Mouse (Mus musculus) cerebellum, adult 9-10 months (tissue): ENCODE measurements around the gene Ccdc115.

Source experiments
- DNase-seq: peaks from one replicate; pipeline ENCODE4 v3.0.0; 2022

Ccdc115 gene

GRCm38 (mm10) chr1:34437366-34437765 lies 2.1 kb downstream of the Ccdc115 start:
- peak; percentile 37 for DNase-seq

- DNase-seq, result no peak
Observed at GRCm38 (mm10) chr1:34436374-34436773, 3.1 kb downstream of the Ccdc115 start.

GRCm38 (mm10) chr1:34435371-34436120 lies 3.9 kb downstream of the Ccdc115 start:
- peak; percentile 48 for DNase-seq

DNA sequence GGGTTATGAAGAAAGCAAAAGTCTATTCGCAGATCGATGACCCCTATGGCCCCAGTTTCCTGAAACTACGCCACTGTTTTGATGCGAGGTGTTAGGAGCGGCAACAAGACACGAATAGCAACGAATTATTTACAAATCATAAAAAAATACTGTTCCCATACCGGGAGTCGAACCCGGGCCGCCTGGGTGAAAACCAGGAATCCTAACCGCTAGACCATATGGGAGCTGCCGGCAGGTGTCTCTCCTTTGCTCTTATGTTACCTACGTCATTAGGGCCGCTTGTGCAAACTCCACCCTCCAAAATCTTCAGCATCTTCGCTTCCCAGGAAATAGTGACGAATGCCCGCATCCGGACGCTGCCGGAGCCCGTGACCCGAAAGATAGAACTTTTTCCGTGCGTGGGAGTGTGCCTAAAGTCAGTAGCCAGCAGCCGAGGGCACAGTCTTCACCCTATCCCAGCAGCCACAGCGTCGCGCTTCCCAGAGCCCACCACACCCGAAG lies 4.8 kb downstream of the Ccdc115 start:
- DNase-seq, result peak; percentile 97

DNA sequence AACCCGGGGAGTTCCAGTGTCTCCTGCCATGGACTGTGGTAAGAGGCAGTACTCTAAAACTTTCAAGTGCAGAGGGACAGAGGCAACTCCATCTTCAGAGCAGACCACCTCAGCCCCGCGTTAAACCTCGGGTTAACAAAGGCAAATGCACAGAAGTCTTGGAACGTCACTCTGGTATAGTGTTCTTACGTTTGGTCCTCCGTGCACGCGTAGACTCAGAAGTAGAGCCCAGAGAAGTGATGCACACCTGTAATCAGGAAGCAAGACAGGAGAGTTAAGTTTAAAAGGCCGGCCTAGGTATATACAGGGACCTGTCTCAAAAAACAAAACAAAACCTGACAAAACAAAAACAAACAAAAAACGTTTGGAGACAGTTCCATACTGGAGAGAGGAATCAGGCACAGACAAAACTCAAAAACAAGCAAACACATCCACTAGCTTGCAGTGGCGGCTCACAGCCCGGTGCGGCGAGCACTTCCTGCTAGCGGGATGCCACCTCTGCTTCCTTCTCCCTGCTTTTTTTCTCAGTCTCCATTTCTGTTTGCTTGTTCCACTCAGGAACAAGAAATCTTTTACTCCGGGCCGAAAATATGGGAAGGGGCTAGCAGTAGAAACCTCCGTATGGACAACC lies 5.5 kb downstream of the Ccdc115 start:
- peak; percentile 58 for DNase-seq

GRCm38 (mm10) chr1:34432776-34433481 lies 6.5 kb downstream of the Ccdc115 start:
- peak; percentile 48 for DNase-seq

GRCm38 (mm10) chr1:34432411-34432775 lies 7.1 kb downstream of the Ccdc115 start:
- peak; percentile 65 for DNase-seq

- DNase-seq, result no peak
Observed at GRCm38 (mm10) chr1:34431431-34431830, 8.0 kb downstream of the Ccdc115 start.

- no peak for DNase-seq
Observed at GRCm38 (mm10) chr1:34430981-34431380, 8.5 kb downstream of the Ccdc115 start.

- no peak for DNase-seq
Observed at GRCm38 (mm10) chr1:34429281-34429680, 10.2 kb downstream of the Ccdc115 start.

- DNase-seq, result no peak
Observed at GRCm38 (mm10) chr1:34428466-34428865, 11.0 kb downstream of the Ccdc115 start.

- peak; percentile 47 for DNase-seq
Observed at GRCm38 (mm10) chr1:34399182-34399953, 40.1 kb downstream of the Ccdc115 start.

DNA sequence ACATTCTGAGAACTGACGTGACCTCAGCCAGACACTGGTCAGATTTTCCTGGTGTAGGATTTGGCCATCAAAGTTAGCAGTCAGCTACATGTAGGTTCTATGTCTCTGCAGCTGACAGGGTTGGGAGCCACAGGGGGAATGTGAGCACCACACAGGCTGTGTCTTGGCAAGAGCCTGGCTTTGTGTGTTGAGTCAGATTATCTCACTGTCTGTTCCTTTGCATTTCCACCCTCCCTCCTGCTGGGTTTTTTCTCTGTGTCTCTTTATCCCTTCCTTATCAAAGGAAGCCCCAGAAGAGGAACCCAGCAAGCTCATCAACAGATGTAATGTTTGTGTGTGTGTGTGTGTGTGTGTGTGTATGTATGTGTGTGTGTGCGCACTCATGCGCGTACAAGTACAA lies 43.2 kb downstream of the Ccdc115 start:
- DNase-seq, result no peak

DNA sequence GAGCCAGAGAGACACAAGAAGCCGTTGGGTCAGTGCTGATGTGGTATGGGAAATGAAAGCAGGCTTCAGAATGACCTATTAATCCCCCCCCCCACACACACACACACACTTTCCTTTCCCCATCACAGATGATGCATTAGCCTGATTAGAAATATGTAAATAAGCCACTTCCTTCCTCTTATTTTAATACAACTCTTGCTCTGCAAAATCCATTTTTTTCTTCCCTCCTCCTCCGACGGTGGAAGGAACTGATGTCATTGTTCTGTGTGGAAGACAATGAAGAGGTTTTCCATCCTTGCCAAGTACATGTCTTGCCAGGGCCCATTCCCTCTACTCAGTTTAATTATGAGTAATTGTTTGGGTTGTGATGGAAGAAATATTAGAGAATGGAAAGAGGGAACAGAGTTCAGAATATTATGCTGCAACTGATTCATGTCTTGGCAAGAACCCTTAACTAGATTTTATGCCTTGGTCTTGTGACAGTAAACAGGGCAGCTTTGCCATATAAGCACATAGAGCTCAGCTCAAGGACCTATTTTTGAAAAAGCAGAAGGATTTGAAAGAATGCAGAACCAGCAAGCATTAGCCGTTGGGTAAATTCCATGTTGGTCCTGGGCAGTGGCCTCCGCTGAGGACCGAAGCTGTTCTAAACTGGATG lies 50.1 kb downstream of the Ccdc115 start:
- no peak for DNase-seq

DNA sequence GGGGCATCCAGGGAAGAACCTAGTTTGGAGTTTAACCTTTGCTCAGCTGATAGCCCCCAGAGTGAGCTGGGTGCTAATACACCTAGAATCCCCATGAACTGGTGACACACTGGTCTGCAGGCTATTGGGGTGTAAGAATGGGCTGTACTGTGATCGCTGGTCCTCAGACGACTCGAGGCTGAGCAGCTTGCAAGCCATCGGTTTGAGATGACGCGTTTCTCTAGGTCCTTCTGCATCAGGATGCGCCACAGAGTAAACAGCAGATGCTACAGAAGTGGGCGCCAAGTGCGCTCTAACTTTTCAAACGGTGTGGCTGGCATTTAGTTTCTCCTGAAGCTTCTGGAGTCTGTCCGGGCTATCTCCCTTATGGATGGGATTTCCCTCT lies 50.6 kb downstream of the Ccdc115 start:
- no peak for DNase-seq

DNA sequence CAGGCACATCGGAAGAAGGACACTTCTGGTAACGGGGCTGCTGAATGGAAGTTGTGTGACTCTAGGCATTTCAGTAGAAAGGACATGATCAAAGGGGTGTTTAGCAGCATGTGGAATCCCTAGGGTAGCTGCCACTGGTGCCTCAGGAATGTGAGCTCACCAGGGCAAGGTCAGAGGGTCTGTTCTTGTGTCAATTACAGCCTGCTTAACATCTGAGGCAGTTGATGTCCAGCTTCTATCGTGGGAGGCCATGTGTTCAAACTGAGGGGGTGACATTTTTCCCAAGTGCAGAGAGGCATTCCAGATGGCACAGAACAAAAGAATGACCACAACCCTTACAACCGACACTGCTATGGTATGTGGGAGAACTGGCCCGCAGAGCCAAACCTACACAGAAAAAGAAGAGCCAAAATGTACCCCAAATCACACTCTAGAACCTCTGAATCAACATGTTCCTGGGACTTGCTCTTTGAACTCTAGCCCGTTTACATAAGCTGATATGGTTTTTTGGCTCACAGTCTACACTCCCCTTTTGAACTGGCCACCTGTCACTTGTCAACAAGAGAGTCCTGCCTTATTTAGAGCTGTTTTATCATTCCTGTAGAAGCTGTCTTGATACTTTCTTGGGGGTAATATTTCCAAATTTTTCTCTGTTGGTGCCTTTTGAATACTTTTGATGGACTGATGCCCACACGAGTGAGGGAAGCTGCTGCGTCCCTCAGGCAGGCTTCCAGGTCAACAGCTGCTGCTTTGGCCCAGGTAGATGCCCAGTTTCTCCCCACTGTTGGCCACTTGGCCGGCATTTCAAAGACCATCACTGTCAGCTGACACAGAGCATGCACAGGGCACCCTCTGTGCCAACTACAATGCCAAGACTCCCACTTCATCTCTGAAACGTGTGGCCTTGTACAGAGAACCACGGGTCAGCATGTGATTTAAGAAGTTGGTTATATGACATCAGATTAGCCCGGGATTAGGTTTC lies 51.8 kb downstream of the Ccdc115 start:
- peak; percentile 82 for DNase-seq
